Mouse (Mus musculus): ENCODE data around the gene Ccdc18. TPM values are rescaled to one million over a fixed set of nuclear protein-coding genes. Genes with fewer than 3 reads are reported as not detected.
"Not testable (repeated sequence)": the region's sequence is repeated elsewhere in the genome, so short reads cannot be mapped to it uniquely, and the experiment has no call there.

Gene Ccdc18
- total RNA-seq (2021) = 1 to 10 TPM; 1.1 to 1.9 TPM
- long read RNA-seq, experiment 1 = 0 reads
- long read RNA-seq, experiment 2, partial matches to known transcripts = 1 of 2 reads
- long read RNA-seq, experiment 2, other reads (novel, unspliced or antisense) = 1 of 2 reads

GRCm38 (mm10) chr5:108132441-108133243 is at the start of gene Ccdc18, which contains the start of gene Tmed5:
TSS of gene Ccdc18 (plus strand) at chr5:108132875.
TSS of gene Tmed5 (minus strand) at chr5:108132620.
- peak; percentile 97 to 99 for DNase-seq

- peak in 1 of 2 experiments; percentile 11 for DNase-seq
Observed at GRCm38 (mm10) chr5:108085440-108085839, 47.2 kb upstream of the Ccdc18 start.

- DNase-seq = not testable (repeated sequence)
Observed at GRCm38 (mm10) chr5:108092731-108093130, 39.9 kb upstream of the Ccdc18 start.

GRCm38 (mm10) chr5:108097676-108098075 is 35.0 kb upstream of the Ccdc18 start:
- no peak for DNase-seq

- peak; percentile 66 to 69 for DNase-seq
Observed at GRCm38 (mm10) chr5:108100196-108100595, 32.5 kb upstream of the Ccdc18 start.

- DNase-seq = no peak
Observed at GRCm38 (mm10) chr5:108104306-108104705, 28.4 kb upstream of the Ccdc18 start.

GRCm38 (mm10) chr5:108109346-108109745 is 23.3 kb upstream of the Ccdc18 start:
- no peak for DNase-seq

- DNase-seq = no peak
Observed at GRCm38 (mm10) chr5:108117693-108118092, 15.0 kb upstream of the Ccdc18 start.

- no peak for DNase-seq
Observed at GRCm38 (mm10) chr5:108120221-108120900, 12.3 kb upstream of the Ccdc18 start.

GRCm38 (mm10) chr5:108131849-108132440 is 730 bp upstream of the Ccdc18 start:
- DNase-seq = peak; percentile 54 to 63

GRCm38 (mm10) chr5:108152592-108152991 is 19.9 kb downstream of the Ccdc18 start:
- no peak for DNase-seq

GRCm38 (mm10) chr5:108160796-108161195 is 28.1 kb downstream of the Ccdc18 start:
- no peak for DNase-seq

GRCm38 (mm10) chr5:108163695-108164094 is 31.0 kb downstream of the Ccdc18 start:
- peak; percentile 42 to 60 for DNase-seq

GRCm38 (mm10) chr5:108184050-108184449 is 51.4 kb downstream of the Ccdc18 start:
- DNase-seq = no peak

GRCm38 (mm10) chr5:108188967-108189366 is 56.3 kb downstream of the Ccdc18 start:
- no peak for DNase-seq

- peak in 1 of 2 experiments; percentile 2 for DNase-seq
Observed at GRCm38 (mm10) chr5:108206008-108206407, 73.3 kb downstream of the Ccdc18 start.

- no peak for DNase-seq
Observed at GRCm38 (mm10) chr5:108211512-108211911, 78.8 kb downstream of the Ccdc18 start.

- no peak for DNase-seq
Observed at GRCm38 (mm10) chr5:108214928-108215327, 82.3 kb downstream of the Ccdc18 start.

GRCm38 (mm10) chr5:108224077-108224476 is 91.4 kb downstream of the Ccdc18 start:
- no peak for DNase-seq

- DNase-seq = no peak
Observed at GRCm38 (mm10) chr5:108226159-108226558, 93.5 kb downstream of the Ccdc18 start.

- DNase-seq = peak; percentile 52 to 64
Observed at GRCm38 (mm10) chr5:108246314-108246765, 113.7 kb downstream of the Ccdc18 start.

- DNase-seq = no peak
Observed at GRCm38 (mm10) chr5:108250033-108250432, 117.4 kb downstream of the Ccdc18 start.

Data from adrenal gland, postnatal 36 days (tissue).